Comparison of ENCODE assay signal across 19 mouse cellular contexts in the genomic region with DNA sequence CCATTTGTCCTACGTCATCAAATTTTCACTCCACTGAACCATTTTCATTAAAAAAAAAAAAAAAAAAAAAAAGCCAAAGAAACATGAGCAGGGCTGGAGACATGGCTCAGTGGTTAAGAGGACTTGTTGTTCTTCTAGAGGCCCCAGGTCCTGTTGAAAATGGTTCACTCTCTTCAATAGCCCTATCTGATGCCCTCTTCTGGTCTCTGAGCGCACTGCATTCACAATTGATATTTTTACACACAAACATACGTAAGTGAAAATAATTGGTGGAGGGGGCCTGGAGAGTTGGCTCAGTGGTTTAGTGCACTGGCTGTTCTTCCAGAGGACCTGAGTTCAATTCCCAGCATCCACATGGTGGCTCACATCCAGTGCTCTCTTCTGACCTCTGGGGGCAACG. TPM values are rescaled to one million over a fixed set of nuclear protein-coding genes. Genes with fewer than 3 reads are reported as not detected.
DNase-seq lines count a peak whose midpoint lies in the region; ATAC-seq and TF ChIP-seq lines count a peak whose summit lies in the region.
"Had no signal": no experiment of that assay in that cellular context is flagged by ENCODE, and none has a peak within 500 bp of the region (broad histone marks: within the 10 kb centered on the region; RNA-seq: fewer than 3 reads in every experiment).

No protein-coding gene starts in this region.

- in situ Hi-C loops in CH12.LX (cut with MboI; ENCODE audit: low pct_ligation_motif_present, low pct_unique_long_range_greater_than_20kb, low sequenced_read_pairs) = no loop called here

- dilution Hi-C loops in CH12.LX (cut with MboI; ENCODE audit: extremely low pct_ligation_motif_present, extremely low pct_unique_long_range_greater_than_20kb, low sequenced_read_pairs) = no loop called here

- H3K4me2 ChIP-seq in lung, embryonic 14.5 days = no peak overlapping the region
- no peak overlapping the region for H3K4me2 ChIP-seq in CH12.LX (ENCODE audit: insufficient read depth, low read depth, poor library complexity, severe bottlenecking)
- H3K4me2 ChIP-seq: heart, embryonic 15.5 days; hindbrain, embryonic 15.5 days; kidney, embryonic 15.5 days; liver, embryonic 13.5 days; midbrain, embryonic 13.5 days had no signal

- TF ChIP-seq CTCF in heart, adult 2 months (IDR thresholded peaks at IDR 0.05) = peak; percentile 17; the same call in 1 of the 2 replicates
- TF ChIP-seq CTCF in lung, embryonic 14.5 days (IDR thresholded peaks at IDR 0.05; ENCODE audit: low read depth) = 0 out of 2 replicates have a peak, but pooled peaks have one; percentile 13
- peak in 1 of 2 experiments; percentile 50; a peak in 2 of 4 replicates for TF ChIP-seq CTCF in CH12.LX (conservative IDR thresholded peaks at IDR 0.05 in 1 of 2, IDR thresholded peaks at IDR 0.05 in 1 of 2; ENCODE audit: low read depth in 2 of 2, low read length in 2 of 2)
- TF ChIP-seq CTCF in brain, embryonic 14.5 days (IDR thresholded peaks at IDR 0.05; ENCODE audit: borderline replicate concordance, extremely low read depth, insufficient read depth, insufficient read length) = peak; percentile 2; the same call in 1 of the 2 replicates

- no peak for TF ChIP-seq POLR2A in heart, adult 2 months (IDR thresholded peaks at IDR 0.05; ENCODE audit: insufficient read depth, low read depth, low read length)
- no peak for TF ChIP-seq POLR2A in CH12.LX (IDR thresholded peaks at IDR 0.05; ENCODE audit: low read depth, low read length)
- TF ChIP-seq POLR2A in brain, embryonic 14.5 days (IDR thresholded peaks at IDR 0.05; ENCODE audit: borderline replicate concordance, extremely low read depth, insufficient read depth, insufficient read length, poor library complexity, severe bottlenecking) = no peak

- no peak for DNase-seq in heart, adult 2 months
- DNase-seq in heart, postnatal 10 days = no peak
- DNase-seq in lung, embryonic 14.5 days = peak; percentile 15
- DNase-seq in lung, postnatal 10 days = no peak
- DNase-seq in CH12.LX (ENCODE audit: extremely low read depth) = no peak
- no peak for DNase-seq in brain, embryonic 14.5 days (ENCODE audit: low read depth)
- DNase-seq in ovary, adult 18-20 months (ENCODE audit: low spot score) = no peak
- no peak for DNase-seq in ovary, postnatal 14 days (ENCODE audit: low spot score)
- DNase-seq: cerebellum, adult 9-10 months; left cerebral cortex, postnatal 4 days; liver, embryonic 13.5 days; lung, postnatal 4 days; thymus, adult 18-20 months had no signal

- TF ChIP-seq RAD21 in CH12.LX (IDR thresholded peaks at IDR 0.05; ENCODE audit: low read depth, low read length) = peak; percentile 16

- no peaks in the 10 kb centered on the region for H3K27me3 ChIP-seq in heart, adult 2 months (ENCODE audit: control insufficient read depth, insufficient read depth, low read length)
- H3K27me3 ChIP-seq in lung, embryonic 14.5 days (ENCODE audit: insufficient read depth, low read length) = no peaks in the 10 kb centered on the region
- no peaks in the 10 kb centered on the region for H3K27me3 ChIP-seq in CH12.LX (replicated peaks)
- H3K27me3 ChIP-seq: heart, embryonic 15.5 days; hindbrain, embryonic 15.5 days; kidney, embryonic 15.5 days; midbrain, embryonic 13.5 days had no signal

- H3K36me3 ChIP-seq in heart, adult 2 months (ENCODE audit: control insufficient read depth, insufficient read depth, low read length) = no peaks in the 10 kb centered on the region
- H3K36me3 ChIP-seq in lung, embryonic 14.5 days (ENCODE audit: insufficient read depth) = no peaks in the 10 kb centered on the region
- H3K36me3 ChIP-seq in CH12.LX (replicated peaks in 1 of 2; ENCODE audit: control insufficient read depth in 1 of 2, insufficient read depth in 1 of 2, low read length in 1 of 2) = peaks cover 2 to 29% of the 10 kb centered on the region in 2 experiments
- H3K36me3 ChIP-seq: G1E; heart, embryonic 15.5 days; liver, embryonic 13.5 days had no signal

- no peak overlapping the region for H3K27ac ChIP-seq in heart, adult 2 months
- no peak overlapping the region for H3K27ac ChIP-seq in lung, embryonic 14.5 days (ENCODE audit: low read depth)
- H3K27ac ChIP-seq in CH12.LX (ENCODE audit: insufficient read depth, low read depth) = no peak overlapping the region
- H3K27ac ChIP-seq: embryonic facial prominence, embryonic 10.5 days; heart, embryonic 15.5 days; hindbrain, embryonic 15.5 days; kidney, embryonic 15.5 days; liver, embryonic 13.5 days; midbrain, embryonic 13.5 days had no signal

- no peak for ATAC-seq in lung, embryonic 14.5 days (ENCODE audit: insufficient read depth)
- ATAC-seq: midbrain, embryonic 13.5 days had no signal

- H3K79me2 ChIP-seq in heart, adult 2 months (replicated peaks; ENCODE audit: control insufficient read depth, insufficient read depth, low read length) = no peaks in the 10 kb centered on the region
- H3K79me2 ChIP-seq in CH12.LX (replicated peaks; ENCODE audit: control insufficient read depth, extremely low read depth, insufficient read depth, poor library complexity, severe bottlenecking) = peaks cover 4% of the 10 kb centered on the region

- WGBS in heart, adult 2 months = 95% methylated on average over 4 of the region's 4 CpGs
- 95% methylated on average over 4 of the region's 4 CpGs for WGBS in lung, embryonic 14.5 days

- intact Hi-C loops in heart, adult 2 months (cut with DNase I) = no loop called here
- intact Hi-C loops in heart, postnatal 10 days (cut with DNase I) = no loop called here

- no peak overlapping the region for H3K4me3 ChIP-seq in heart, adult 2 months
- H3K4me3 ChIP-seq in lung, embryonic 14.5 days (ENCODE audit: low read depth, low read length) = no peak overlapping the region
- H3K4me3 ChIP-seq in CH12.LX (replicated peaks in 1 of 3; ENCODE audit: low read depth in 2 of 3, low read length in 2 of 3, poor library complexity in 1 of 3) = no peak overlapping the region
- H3K4me3 ChIP-seq: embryonic facial prominence, embryonic 10.5 days; heart, embryonic 15.5 days; hindbrain, embryonic 15.5 days; kidney, embryonic 15.5 days; liver, embryonic 13.5 days; midbrain, embryonic 13.5 days had no signal

- H3K9ac ChIP-seq in heart, adult 2 months (ENCODE audit: low read depth, low read length) = no peak overlapping the region
- no peak overlapping the region for H3K9ac ChIP-seq in lung, embryonic 14.5 days
- no peak overlapping the region for H3K9ac ChIP-seq in CH12.LX (ENCODE audit: insufficient read depth, low read depth)
- H3K9ac ChIP-seq: heart, embryonic 15.5 days; hindbrain, embryonic 15.5 days; kidney, embryonic 15.5 days; liver, embryonic 13.5 days; midbrain, embryonic 13.5 days had no signal

- H3K4me1 ChIP-seq in heart, adult 2 months (ENCODE audit: control insufficient read depth, insufficient read depth, low read length) = no peaks in the 10 kb centered on the region
- no peaks in the 10 kb centered on the region for H3K4me1 ChIP-seq in lung, embryonic 14.5 days (ENCODE audit: insufficient read depth)
- peaks cover 0 to 6% of the 10 kb centered on the region in 2 experiments; a peak in 2 of 4 replicates for H3K4me1 ChIP-seq in CH12.LX (ENCODE audit: control insufficient read depth in 1 of 2, insufficient read depth in 2 of 2)

- no peaks in the 10 kb centered on the region for H3K9me3 ChIP-seq in lung, embryonic 14.5 days (ENCODE audit: low read depth, low read length)
- no peaks in the 10 kb centered on the region for H3K9me3 ChIP-seq in CH12.LX (replicated peaks; ENCODE audit: low read length)
- H3K9me3 ChIP-seq: embryonic facial prominence, embryonic 10.5 days; G1E; heart, embryonic 15.5 days; hindbrain, embryonic 15.5 days; kidney, embryonic 15.5 days; liver, embryonic 13.5 days; midbrain, embryonic 13.5 days had no signal

- TF ChIP-seq EP300 in heart, adult 2 months (IDR thresholded peaks at IDR 0.05; ENCODE audit: insufficient read depth, low read depth, low read length) = no peak
- TF ChIP-seq EP300 in CH12.LX (IDR thresholded peaks at IDR 0.05; ENCODE audit: low read length) = no peak

TF ChIP-seq in CH12.LX, 34 proteins besides CTCF, POLR2A, EP300 and RAD21:
- TF ChIP-seq RCOR1 (conservative IDR thresholded peaks at IDR 0.05; ENCODE audit: low read depth, low read length) = no peak
- peak; percentile 28 for TF ChIP-seq SMC3 (IDR thresholded peaks at IDR 0.05; ENCODE audit: low read depth, low read length)
- TF ChIP-seq SIN3A (IDR thresholded peaks at IDR 0.05; ENCODE audit: low read length) = no peak
- no peak for TF ChIP-seq USF2 (conservative IDR thresholded peaks at IDR 0.05; ENCODE audit: low read depth, low read length)
- TF ChIP-seq KAT2A (IDR thresholded peaks at IDR 0.05; ENCODE audit: insufficient replicate concordance, low read length) = no peak
- no peak for TF ChIP-seq USF1 (IDR thresholded peaks at IDR 0.05; ENCODE audit: low read depth, low read length)
- TF ChIP-seq NELFE (IDR thresholded peaks at IDR 0.05; ENCODE audit: low read depth, low read length) = no peak
- no peak for TF ChIP-seq BHLHE40 (IDR thresholded peaks at IDR 0.05; ENCODE audit: low read depth, low read length)
- no peak for TF ChIP-seq UBTF (IDR thresholded peaks at IDR 0.05; ENCODE audit: low read depth, low read length)
- peak; percentile 23; the same call in 1 of the 2 replicates for TF ChIP-seq ZNF384 (IDR thresholded peaks at IDR 0.05; ENCODE audit: low read depth, low read length)
- TF ChIP-seq MXI1 (IDR thresholded peaks at IDR 0.05; ENCODE audit: low read depth, low read length) = no peak
- TF ChIP-seq POLR2AphosphoS2 (IDR thresholded peaks at IDR 0.05; ENCODE audit: low read depth, low read length) = no peak

RNA-seq across cellular contexts. Expression of a gene that starts 4.2 kb away (rescaled TPM):
- under 1 TPM; 0.57 to 0.99 TPM for total RNA-seq in heart, adult 2 months (2021)
- 0.39 and 0.70 TPM in 2 replicates for polyA plus RNA-seq in heart, adult 2 months (2012; rRNA removed)
- 1 to 10 TPM; 2.0 to 2.1 TPM for total RNA-seq in heart, postnatal 10 days (2021)
- polyA plus RNA-seq in lung, embryonic 14.5 days (2014; fragmentation: Nextera tagmentation; extraction: Ambion mirVana) = 5.5 and 6.3 TPM in 2 replicates
- total RNA-seq in CH12.LX (2012; rRNA removed) (3.8 and 5.0 TPM in 2 replicates), CH12.LX (2014; rRNA removed) (3.5 and 3.6 TPM in 2 replicates)
- 3.1 and 3.5 TPM in 2 replicates for polyA plus RNA-seq in CH12.LX (2012; ENCODE audit: insufficient read length, low read depth)
- polyA plus RNA-seq in brain, embryonic 14.5 days (2012; rRNA removed) = 19.3 and 23.7 TPM in 2 replicates

RNA-seq across cellular contexts. Expression of a gene that starts 4.4 kb away (rescaled TPM):
- total RNA-seq in heart, adult 2 months (2021) = 10 to 100 TPM in 1 of 2 experiments, 1 to 10 TPM in 1; 8.8 to 11.0 TPM
- 4.5 and 5.3 TPM in 2 replicates for polyA plus RNA-seq in heart, adult 2 months (2012; rRNA removed)
- total RNA-seq in heart, postnatal 10 days (2021) = 10 to 100 TPM; 21.6 to 21.8 TPM
- polyA plus RNA-seq in lung, embryonic 14.5 days (2014; fragmentation: Nextera tagmentation; extraction: Ambion mirVana) = 23.3 and 24.8 TPM in 2 replicates
- 38.5 and 47.3 TPM in 2 replicates for total RNA-seq in CH12.LX (2012; rRNA removed)
- 70.5 and 76.5 TPM in 2 replicates for total RNA-seq in CH12.LX (2014; rRNA removed)
- 51.2 and 55.2 TPM in 2 replicates for polyA plus RNA-seq in CH12.LX (2012; ENCODE audit: insufficient read length, low read depth)
- polyA plus RNA-seq in brain, embryonic 14.5 days (2012; rRNA removed) = 24.3 and 35.3 TPM in 2 replicates
